Mouse (Mus musculus): ENCODE measurements around the gene Lrp8. TPM values are rescaled to one million over a fixed set of nuclear protein-coding genes. Genes with fewer than 3 reads are reported as not detected.

The Lrp8 gene
- polyA plus RNA-seq (2012) = 1.4 and 2.1 TPM in 2 replicates

DNA sequence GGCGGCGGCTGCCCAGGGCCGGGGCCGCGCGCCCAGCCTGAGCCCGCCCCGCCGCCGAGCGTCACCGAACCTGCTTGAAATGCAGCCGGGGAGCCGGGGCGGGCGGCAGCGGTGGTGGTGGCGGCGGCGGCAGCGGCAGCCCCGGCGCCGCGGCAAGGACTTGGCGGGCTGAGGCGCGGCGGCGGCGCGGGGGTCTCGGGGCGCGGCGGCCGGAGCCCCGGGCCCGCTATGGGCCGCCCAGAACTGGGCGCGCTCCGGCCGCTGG lies at the start of gene Lrp8:
Gene Lrp8 (plus strand): TSS at position 77 of the 265 bp plus-strand sequence.
- H3K4me1 ChIP-seq (ENCODE audit: control insufficient read depth) = peaks cover 56% of the 10 kb centered on the region
- no peaks in the 10 kb centered on the region for H3K9me3 ChIP-seq (ENCODE audit: control insufficient read depth, low read length)
- peaks cover 10% of the 10 kb centered on the region for H3K27me3 ChIP-seq (ENCODE audit: control insufficient read depth)
- H3K36me3 ChIP-seq (ENCODE audit: control insufficient read depth) = peaks cover 28% of the 10 kb centered on the region
- TF ChIP-seq GATA1 (IDR thresholded peaks at IDR 0.05; ENCODE audit: low read length) (no peak), TAL1 (IDR thresholded peaks at IDR 0.05; ENCODE audit: low read length) (no peak)
- H3K4me3 ChIP-seq (replicated peaks) = peak within 1 kb of the TSS; percentile 89

DNA sequence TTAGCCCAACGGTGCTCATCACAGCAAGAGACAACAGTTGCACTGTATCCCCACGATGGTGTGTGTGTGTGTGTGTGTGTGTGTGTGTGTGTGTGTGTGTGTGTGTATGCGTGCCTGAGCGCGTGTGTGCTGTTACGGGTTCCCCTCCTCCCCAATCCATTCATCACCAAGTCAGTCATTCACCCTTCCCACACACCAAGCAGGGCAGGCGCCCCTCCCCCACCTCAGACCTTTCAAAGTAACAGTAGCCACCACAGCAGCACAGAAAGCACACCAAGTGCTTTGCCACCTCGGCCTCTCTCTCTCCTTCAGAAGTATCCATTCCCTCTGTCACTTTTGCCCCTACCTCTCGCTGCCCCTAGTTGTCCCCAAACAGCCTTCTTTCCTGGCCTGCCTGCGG lies 45.8 kb upstream of the Lrp8 start:
- no peaks in the 10 kb centered on the region for H3K4me1 ChIP-seq (ENCODE audit: control insufficient read depth)

DNA sequence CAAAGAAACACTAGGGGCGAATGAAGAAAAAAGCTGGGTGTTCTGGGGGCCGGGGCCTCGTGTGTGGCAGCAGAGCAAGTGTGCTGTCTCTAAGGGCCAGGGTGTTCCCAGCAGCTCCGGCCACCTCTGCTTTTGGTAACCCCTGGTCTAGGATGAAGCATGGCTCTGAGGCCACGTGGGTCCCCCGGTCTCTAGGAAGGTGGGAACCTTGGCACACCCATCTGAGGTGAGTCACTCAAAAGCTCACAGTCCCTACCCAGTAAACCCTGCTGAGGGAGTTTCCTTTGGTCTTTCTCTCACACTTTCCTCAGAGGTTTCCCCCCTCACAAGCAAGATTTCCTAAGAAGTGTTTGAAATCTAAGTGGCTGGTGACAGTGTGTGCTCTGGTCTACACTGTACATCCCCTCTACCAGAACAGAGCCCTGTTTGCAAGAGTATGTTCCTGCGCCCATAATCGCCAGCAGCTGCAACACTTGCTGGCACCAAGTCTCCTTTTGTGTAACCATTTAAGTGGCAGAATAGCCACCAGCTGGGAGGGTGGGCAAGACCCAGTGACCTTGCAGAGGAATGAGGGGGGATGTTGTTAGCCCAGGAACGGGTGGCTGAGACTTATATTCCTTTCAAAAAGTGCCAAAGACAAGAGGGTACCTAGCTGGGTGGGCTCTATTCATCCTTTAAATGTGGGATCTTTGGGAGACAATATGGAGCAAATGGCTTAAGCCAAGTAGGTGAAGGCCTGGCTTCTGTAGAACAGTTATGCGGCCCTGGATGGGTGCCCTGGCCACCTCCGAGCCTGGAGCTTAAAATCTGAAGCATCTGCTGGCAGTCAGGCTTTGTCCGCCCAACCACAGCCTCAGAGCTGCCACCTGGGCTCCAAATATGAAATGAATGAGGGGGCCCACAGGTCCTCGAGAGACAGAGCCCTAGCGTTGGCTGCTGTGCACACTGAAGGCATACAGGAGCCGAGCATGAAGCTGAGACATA lies 44.3 kb upstream of the Lrp8 start:
- no peaks in the 10 kb centered on the region for H3K27me3 ChIP-seq (ENCODE audit: control insufficient read depth)
- no peaks in the 10 kb centered on the region for H3K9me3 ChIP-seq (ENCODE audit: control insufficient read depth, low read length)
- no peaks in the 10 kb centered on the region for H3K4me1 ChIP-seq (ENCODE audit: control insufficient read depth)
- no peak overlapping the region for H3K4me3 ChIP-seq (replicated peaks)
- no peaks in the 10 kb centered on the region for H3K36me3 ChIP-seq (ENCODE audit: control insufficient read depth)
- no peak for TF ChIP-seq GATA1 (IDR thresholded peaks at IDR 0.05; ENCODE audit: low read length)
- TF ChIP-seq TAL1 (IDR thresholded peaks at IDR 0.05; ENCODE audit: low read length) = no peak

More for the DNA sequence above, 45.8 kb upstream of the Lrp8 start:
- Histone ChIP-seq H3K9me3 (ENCODE audit: control insufficient read depth, low read length) (no peaks in the 10 kb centered on the region), H3K27me3 (ENCODE audit: control insufficient read depth) (no peaks in the 10 kb centered on the region), H3K4me3 (replicated peaks) (no peak overlapping the region), H3K36me3 (ENCODE audit: control insufficient read depth) (no peaks in the 10 kb centered on the region)
- TF ChIP-seq GATA1 (IDR thresholded peaks at IDR 0.05; ENCODE audit: low read length) (no peak), TAL1 (IDR thresholded peaks at IDR 0.05; ENCODE audit: low read length) (no peak)

DNA sequence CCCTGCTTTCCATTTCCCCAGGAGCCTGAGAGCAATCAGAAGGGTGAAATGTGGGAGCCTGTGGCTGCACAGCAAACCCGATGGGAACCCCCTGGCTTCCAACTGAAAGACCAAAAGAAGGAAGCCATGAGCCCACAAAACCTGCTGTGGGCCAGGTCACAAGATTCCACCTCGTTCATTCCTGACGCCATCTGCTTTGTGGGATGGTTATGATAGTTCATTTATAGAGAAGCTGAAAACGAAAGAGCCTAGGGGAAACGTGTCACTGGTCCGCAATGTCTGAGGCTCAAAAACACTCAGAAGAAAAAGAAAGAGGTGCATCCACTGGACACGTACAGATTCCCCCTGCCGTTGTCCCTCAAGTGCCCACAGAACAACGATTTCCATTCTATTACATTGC lies 43.1 kb upstream of the Lrp8 start:
- Histone ChIP-seq H3K4me3 (replicated peaks) (no peak overlapping the region), H3K36me3 (ENCODE audit: control insufficient read depth) (no peaks in the 10 kb centered on the region), H3K9me3 (ENCODE audit: control insufficient read depth, low read length) (no peaks in the 10 kb centered on the region), H3K27me3 (ENCODE audit: control insufficient read depth) (no peaks in the 10 kb centered on the region), H3K4me1 (ENCODE audit: control insufficient read depth) (no peaks in the 10 kb centered on the region)
- TF ChIP-seq TAL1 (IDR thresholded peaks at IDR 0.05; ENCODE audit: low read length) (no peak), GATA1 (IDR thresholded peaks at IDR 0.05; ENCODE audit: low read length) (no peak)

DNA sequence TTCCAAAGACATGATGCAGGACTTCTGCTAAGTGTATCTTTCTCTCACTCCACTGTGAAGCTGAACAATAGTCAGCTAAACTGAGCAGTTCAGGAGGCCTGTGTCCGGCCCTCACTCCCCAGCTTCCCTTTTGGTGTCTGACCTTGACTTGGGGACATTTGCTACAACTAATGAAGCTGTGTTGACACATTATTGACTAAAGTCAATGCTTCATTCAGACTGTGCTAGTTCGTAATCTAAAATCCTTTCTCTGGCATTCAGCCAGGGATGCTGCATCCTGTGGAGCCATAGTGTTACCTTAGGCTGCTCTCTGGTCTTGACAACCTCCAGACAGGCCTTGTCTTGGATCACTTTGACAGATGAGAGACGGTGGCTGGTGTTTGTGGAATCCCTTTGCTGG lies 39.1 kb upstream of the Lrp8 start:
- Histone ChIP-seq H3K9me3 (ENCODE audit: control insufficient read depth, low read length) (no peaks in the 10 kb centered on the region), H3K27me3 (ENCODE audit: control insufficient read depth) (peaks cover 3% of the 10 kb centered on the region; the same call in 1 of the 2 replicates), H3K4me3 (replicated peaks) (no peak overlapping the region), H3K36me3 (ENCODE audit: control insufficient read depth) (no peaks in the 10 kb centered on the region), H3K4me1 (ENCODE audit: control insufficient read depth) (no peaks in the 10 kb centered on the region)
- TF ChIP-seq GATA1 (IDR thresholded peaks at IDR 0.05; ENCODE audit: low read length) = no peak
- TF ChIP-seq TAL1 (IDR thresholded peaks at IDR 0.05; ENCODE audit: low read length) = no peak

DNA sequence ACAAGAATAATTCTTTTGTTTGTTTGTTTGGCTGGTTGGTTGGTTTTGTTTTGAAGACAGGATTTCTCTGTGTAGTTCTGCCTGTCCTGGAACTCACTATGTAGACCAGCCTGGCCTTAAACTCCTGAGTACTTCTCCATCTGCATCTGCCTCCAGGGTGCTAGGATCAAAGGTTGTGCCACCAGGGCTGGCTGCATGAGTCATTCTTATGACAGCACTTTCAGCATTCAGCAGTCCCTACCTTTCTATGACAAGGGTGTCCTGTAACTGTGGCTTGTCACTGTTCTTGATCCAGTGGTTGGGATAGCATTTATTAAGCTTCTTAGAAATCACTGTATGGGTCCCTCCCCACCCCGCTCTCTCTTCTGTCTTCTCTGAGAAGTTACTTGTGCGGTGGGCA lies 38.5 kb upstream of the Lrp8 start:
- H3K27me3 ChIP-seq (ENCODE audit: control insufficient read depth) = peaks cover 3% of the 10 kb centered on the region; the same call in 1 of the 2 replicates
- no peaks in the 10 kb centered on the region for H3K4me1 ChIP-seq (ENCODE audit: control insufficient read depth)
- no peaks in the 10 kb centered on the region for H3K9me3 ChIP-seq (ENCODE audit: control insufficient read depth, low read length)
- no peak overlapping the region for H3K4me3 ChIP-seq (replicated peaks)
- TF ChIP-seq TAL1 (IDR thresholded peaks at IDR 0.05; ENCODE audit: low read length) = no peak
- TF ChIP-seq GATA1 (IDR thresholded peaks at IDR 0.05; ENCODE audit: low read length) = no peak
- no peaks in the 10 kb centered on the region for H3K36me3 ChIP-seq (ENCODE audit: control insufficient read depth)

DNA sequence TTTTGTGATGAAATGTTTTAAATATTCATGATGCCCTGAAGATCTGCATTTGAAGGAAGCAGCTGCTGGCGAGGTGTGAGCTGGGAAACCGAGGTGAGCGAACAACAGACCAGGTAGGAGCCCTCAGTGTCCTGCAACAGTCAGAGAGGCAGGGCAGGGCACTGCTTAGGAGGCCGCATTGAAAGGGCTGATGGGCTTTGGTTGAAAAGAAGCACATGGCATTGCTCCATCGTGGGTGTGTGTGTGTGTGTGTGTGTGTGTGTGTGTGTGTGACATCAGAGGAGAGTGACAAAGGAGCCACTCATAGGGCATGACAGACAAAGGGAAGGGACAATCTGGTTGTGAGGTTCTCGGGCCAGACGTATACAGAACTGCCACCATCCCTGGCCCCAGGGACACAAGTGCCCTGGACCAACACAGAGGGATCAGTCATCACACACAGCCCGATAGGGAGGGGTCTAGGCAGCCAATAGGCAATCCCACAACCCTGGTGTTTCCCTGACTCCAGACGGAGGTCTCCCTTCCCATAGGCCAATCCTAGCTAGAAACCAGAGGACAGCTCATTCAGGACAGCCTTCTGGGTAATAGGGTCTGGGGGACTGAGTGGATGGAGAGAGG lies 36.8 kb upstream of the Lrp8 start:
- Histone ChIP-seq H3K27me3 (ENCODE audit: control insufficient read depth) (peaks cover 3% of the 10 kb centered on the region; the same call in 1 of the 2 replicates), H3K4me3 (replicated peaks) (no peak overlapping the region), H3K9me3 (ENCODE audit: control insufficient read depth, low read length) (no peaks in the 10 kb centered on the region), H3K4me1 (ENCODE audit: control insufficient read depth) (no peaks in the 10 kb centered on the region), H3K36me3 (ENCODE audit: control insufficient read depth) (no peaks in the 10 kb centered on the region)
- no peak for TF ChIP-seq TAL1 (IDR thresholded peaks at IDR 0.05; ENCODE audit: low read length)
- no peak for TF ChIP-seq GATA1 (IDR thresholded peaks at IDR 0.05; ENCODE audit: low read length)

DNA sequence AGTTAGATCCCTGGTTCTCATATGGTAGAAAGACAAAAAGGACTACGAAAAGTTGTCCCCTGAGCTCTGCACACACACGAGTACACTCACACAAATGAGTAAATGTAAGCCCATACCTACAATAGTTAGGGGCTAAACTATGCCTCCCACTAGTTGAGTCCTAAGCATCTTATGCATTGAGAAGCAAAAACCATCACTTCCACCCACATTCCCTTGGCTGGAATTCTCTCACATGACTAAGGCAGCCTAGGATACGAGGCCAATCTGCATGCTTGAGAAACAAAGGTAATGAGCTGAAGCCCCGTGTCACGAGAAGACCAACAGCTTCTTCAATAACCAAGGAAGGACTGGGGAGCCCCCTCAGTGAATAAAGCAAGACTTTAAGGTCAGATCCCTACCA lies 35.9 kb upstream of the Lrp8 start:
- no peak overlapping the region for H3K4me3 ChIP-seq (replicated peaks)
- TF ChIP-seq GATA1 (IDR thresholded peaks at IDR 0.05; ENCODE audit: low read length) (no peak), TAL1 (IDR thresholded peaks at IDR 0.05; ENCODE audit: low read length) (no peak)
- H3K36me3 ChIP-seq (ENCODE audit: control insufficient read depth) = no peaks in the 10 kb centered on the region
- peaks cover 3% of the 10 kb centered on the region; the same call in 1 of the 2 replicates for H3K27me3 ChIP-seq (ENCODE audit: control insufficient read depth)
- no peaks in the 10 kb centered on the region for H3K9me3 ChIP-seq (ENCODE audit: control insufficient read depth, low read length)
- H3K4me1 ChIP-seq (ENCODE audit: control insufficient read depth) = no peaks in the 10 kb centered on the region

DNA sequence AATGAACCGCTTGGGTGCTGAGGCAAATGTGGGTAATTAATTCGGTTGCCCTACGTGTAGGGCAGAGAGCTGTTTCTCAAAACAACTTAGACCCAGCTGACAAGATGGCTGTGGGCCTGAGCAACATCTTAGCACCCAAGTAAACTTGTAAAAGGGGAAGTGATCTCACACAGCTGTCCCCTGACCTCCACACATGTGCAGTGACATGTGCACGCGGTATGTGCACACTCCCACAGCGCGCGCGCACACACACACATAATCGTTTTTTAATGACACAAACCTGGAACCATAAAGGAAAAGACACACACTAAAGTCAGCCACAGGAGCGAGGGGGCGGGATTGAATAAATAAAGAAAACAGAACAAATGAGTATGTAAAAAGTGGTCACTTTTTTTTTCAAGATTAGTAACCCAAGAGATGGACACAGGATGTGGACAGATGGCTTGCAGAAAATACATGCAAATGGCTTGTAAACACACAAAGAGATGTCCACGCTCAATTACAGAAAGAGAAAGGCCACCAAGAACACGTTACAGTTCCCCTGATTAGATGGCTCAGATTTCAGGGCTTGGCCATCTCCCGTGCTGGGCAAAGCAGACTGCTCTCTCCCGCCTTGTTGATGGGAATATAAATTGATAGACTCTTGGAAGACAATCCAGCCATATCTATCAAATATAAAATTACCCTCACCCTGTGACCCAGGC lies 29.8 kb upstream of the Lrp8 start:
- peaks cover 4% of the 10 kb centered on the region for H3K4me1 ChIP-seq (ENCODE audit: control insufficient read depth)
- H3K36me3 ChIP-seq (ENCODE audit: control insufficient read depth) = no peaks in the 10 kb centered on the region
- H3K9me3 ChIP-seq (ENCODE audit: control insufficient read depth, low read length) = peaks cover 3% of the 10 kb centered on the region
- no peaks in the 10 kb centered on the region for H3K27me3 ChIP-seq (ENCODE audit: control insufficient read depth)
- no peak overlapping the region for H3K4me3 ChIP-seq (replicated peaks)
- TF ChIP-seq TAL1 (IDR thresholded peaks at IDR 0.05; ENCODE audit: low read length) (no peak), GATA1 (IDR thresholded peaks at IDR 0.05; ENCODE audit: low read length) (no peak)
